Mouse (Mus musculus) midbrain, embryonic 14.5 days (tissue): ENCODE data around the gene Dda1. TPM values are rescaled to one million over a fixed set of nuclear protein-coding genes. Genes with fewer than 3 reads are reported as not detected.
A peak's percentile ranks its signal among the peaks of the same experiment; 100 is the strongest.
"Not testable (repeated sequence)": the region's sequence is repeated elsewhere in the genome, so short reads cannot be mapped to it uniquely, and the experiment has no call there.

ENCODE experiments used
- ATAC-seq: fragments of 200-750 bp; cut with Nextera tagmentation; 2 replicates; pipeline ENCODE4 v1.8.0; 2017; ENCODE audit warnings: moderate number of reproducible peaks, moderate library complexity; ENCODE audit not compliant: low FRiP score, low TSS enrichment
- DNase-seq: peaks from one replicate; pipeline ENCODE4 v3.0.0-alpha.2; 2015
- H3K27ac ChIP-seq: fragments of 300-500 bp; sonication (generic); replicated peaks from 2 replicates; pipeline ENCODE4 v1.5.1; 2014; ENCODE audit warnings: mild to moderate bottlenecking, low read depth, low read length, moderate library complexity
- H3K27me3 ChIP-seq: fragments of 300-500 bp; sonication (generic); 2 replicates; pipeline ENCODE4 v1.6.1; 2014; ENCODE audit warnings: low read length, control low read depth, mixed read lengths; ENCODE audit not compliant: control insufficient read depth, insufficient read depth
- H3K36me3 ChIP-seq: fragments of 300-500 bp; sonication (generic); 2 replicates; pipeline ENCODE4 v1.6.1; 2014; ENCODE audit warnings: low read length, control low read depth; ENCODE audit not compliant: control insufficient read depth, insufficient read depth
- H3K4me1 ChIP-seq: fragments of 300-500 bp; sonication (generic); 2 replicates; pipeline ENCODE4 v1.6.1; 2014; ENCODE audit warnings: mild to moderate bottlenecking, antibody characterized with exemption, low read length, control low read depth; ENCODE audit not compliant: control insufficient read depth, insufficient read depth
- H3K4me2 ChIP-seq: fragments of 300-500 bp; sonication (generic); 2 replicates; pipeline ENCODE4 v1.6.1; 2014; ENCODE audit warnings: mild to moderate bottlenecking, low read length, moderate library complexity
- H3K4me3 ChIP-seq: fragments of 300-500 bp; sonication (generic); replicated peaks from 2 replicates; pipeline ENCODE4 v1.5.1; 2014; ENCODE audit warnings: low read depth, low read length
- H3K9ac ChIP-seq: fragments of 300-500 bp; sonication (generic); replicated peaks from 2 replicates; pipeline ENCODE4 v1.6.1; 2014; ENCODE audit warnings: mild to moderate bottlenecking, low read length, moderate library complexity
- H3K9me3 ChIP-seq: fragments of 300-500 bp; sonication (generic); 2 replicates; pipeline ENCODE4 v1.6.1; 2016; ENCODE audit warnings: low read length, control low read depth, mixed read lengths; ENCODE audit not compliant: control insufficient read depth
- WGBS: fragments of 180-500 bp; shearing (Covaris S2); extraction: QIAGEN DNeasy Blood & Tissue Kit; methylation state at CpG from one replicate; pipeline ENCODE4 v1.1.7; 2014; 5-methylcytosine and 5-hydroxymethylcytosine counted together
- polyA plus RNA-seq: library from polyadenylated mRNA; unstranded; fragments of >200 nt; fragmentation: Nextera tagmentation; extraction: Ambion mirVana; gene quantifications from 2 replicates; pipeline ENCODE4 v1.2.1, GENCODE M21; 2014

Gene Dda1
- polyA plus RNA-seq, 1 experiment from 2014 or later = 213 TPM

DNA sequence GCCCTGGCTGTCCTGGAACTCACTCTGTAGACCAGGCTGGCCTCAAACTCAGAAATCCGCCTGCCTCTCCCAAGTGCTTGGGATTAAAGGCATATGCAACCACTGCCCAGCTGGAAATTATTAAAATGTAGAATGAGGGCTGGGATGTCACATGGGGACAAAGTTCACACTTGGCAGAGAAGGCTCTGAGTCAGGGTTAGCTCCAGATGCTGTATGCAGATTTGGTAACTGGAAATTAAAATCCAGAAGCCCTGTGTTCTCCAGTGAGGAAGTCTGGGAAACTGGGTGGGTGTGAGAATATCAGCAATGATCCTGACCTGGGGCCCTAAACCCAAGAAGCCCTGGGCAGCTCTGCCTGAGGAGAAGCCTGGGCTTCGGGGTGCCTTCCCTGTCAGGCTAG lies 40.3 kb downstream of the Dda1 start:
- Histone ChIP-seq H3K4me2 (no peak overlapping the region), H3K36me3 (no peaks in the 10 kb centered on the region), H3K4me3 (no peak overlapping the region), H3K4me1 (no peaks in the 10 kb centered on the region), H3K9me3 (no peaks in the 10 kb centered on the region), H3K27ac (no peak overlapping the region), H3K27me3 (peaks cover 39% of the 10 kb centered on the region), H3K9ac (no peak overlapping the region)
- no peak for DNase-seq
- no peak for ATAC-seq
- whole genome bisulfite sequencing = 75% methylated on average over 2 of the region's 2 CpGs

- ATAC-seq (no peak), DNase-seq (no peak)
- peaks cover 29% of the 10 kb centered on the region for H3K27me3 ChIP-seq
- H3K27ac ChIP-seq = no peak within 1 kb of the TSS
- H3K4me2 ChIP-seq = no peak within 1 kb of the TSS
- 80% methylated on average over 14 of the region's 14 CpGs for WGBS
- H3K9ac ChIP-seq = no peak within 1 kb of the TSS
- H3K36me3 ChIP-seq = no peaks in the 10 kb centered on the region
- no peaks in the 10 kb centered on the region for H3K9me3 ChIP-seq
- no peaks in the 10 kb centered on the region for H3K4me1 ChIP-seq
- no peak within 1 kb of the TSS for H3K4me3 ChIP-seq
Observed at GRCm38 (mm10) chr8:71511644-71512043, 42.6 kb downstream of the Dda1 start, which contains the start of gene Plvap. Gene Plvap (minus strand): TSS chr8:71511752.

GRCm38 (mm10) chr8:71513018-71513754 lies 44.2 kb downstream of the Dda1 start:
- no peak for ATAC-seq
- H3K27me3 ChIP-seq = peaks cover 14% of the 10 kb centered on the region
- no peak overlapping the region for H3K27ac ChIP-seq
- H3K4me2 ChIP-seq = no peak overlapping the region
- H3K36me3 ChIP-seq = no peaks in the 10 kb centered on the region
- H3K9me3 ChIP-seq = no peaks in the 10 kb centered on the region
- no peak for DNase-seq
- no peak overlapping the region for H3K4me3 ChIP-seq
- H3K4me1 ChIP-seq = no peaks in the 10 kb centered on the region
- no peak overlapping the region for H3K9ac ChIP-seq
- WGBS = 71% methylated on average over 15 of the region's 15 CpGs

DNA sequence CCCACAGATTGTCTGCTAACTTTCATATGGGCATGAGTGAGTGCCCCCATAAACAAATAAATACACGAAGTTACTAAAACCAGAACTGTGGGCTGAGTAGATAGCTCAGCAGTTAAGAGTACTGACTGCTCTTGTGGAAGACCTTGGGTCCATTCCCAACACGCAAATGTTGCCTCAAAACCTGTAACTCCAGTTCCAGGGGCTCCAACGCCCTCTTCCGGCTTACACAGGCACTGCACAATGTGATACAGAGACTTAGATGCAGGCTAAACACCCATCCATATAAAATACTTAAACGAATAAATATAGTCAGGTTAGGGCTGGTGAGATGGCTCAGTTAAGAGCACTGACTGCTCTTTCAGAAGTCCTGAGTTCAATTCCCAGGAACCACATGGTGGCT lies 46.0 kb downstream of the Dda1 start:
- WGBS = 69% methylated on average over 5 of the region's 5 CpGs

GRCm38 (mm10) chr8:71516786-71517185 lies 47.8 kb downstream of the Dda1 start:
- Histone ChIP-seq H3K36me3 (no peaks in the 10 kb centered on the region), H3K4me1 (no peaks in the 10 kb centered on the region), H3K4me2 (no peak overlapping the region), H3K27ac (no peak overlapping the region), H3K9me3 (no peaks in the 10 kb centered on the region), H3K4me3 (no peak overlapping the region), H3K9ac (no peak overlapping the region; the same call in 1 of the 2 replicates), H3K27me3 (no peaks in the 10 kb centered on the region)
- no peak for ATAC-seq
- 23% methylated on average over 6 of the region's 6 CpGs for WGBS
- DNase-seq = no peak

More for the DNA sequence above, 46.0 kb downstream of the Dda1 start:
- Histone ChIP-seq H3K4me3 (no peak overlapping the region), H3K9me3 (no peaks in the 10 kb centered on the region), H3K4me1 (no peaks in the 10 kb centered on the region), H3K27ac (no peak overlapping the region), H3K27me3 (no peaks in the 10 kb centered on the region; the same call in 1 of the 2 replicates), H3K4me2 (no peak overlapping the region), H3K36me3 (no peaks in the 10 kb centered on the region), H3K9ac (no peak overlapping the region)
- no peak for DNase-seq
- no peak for ATAC-seq

DNA sequence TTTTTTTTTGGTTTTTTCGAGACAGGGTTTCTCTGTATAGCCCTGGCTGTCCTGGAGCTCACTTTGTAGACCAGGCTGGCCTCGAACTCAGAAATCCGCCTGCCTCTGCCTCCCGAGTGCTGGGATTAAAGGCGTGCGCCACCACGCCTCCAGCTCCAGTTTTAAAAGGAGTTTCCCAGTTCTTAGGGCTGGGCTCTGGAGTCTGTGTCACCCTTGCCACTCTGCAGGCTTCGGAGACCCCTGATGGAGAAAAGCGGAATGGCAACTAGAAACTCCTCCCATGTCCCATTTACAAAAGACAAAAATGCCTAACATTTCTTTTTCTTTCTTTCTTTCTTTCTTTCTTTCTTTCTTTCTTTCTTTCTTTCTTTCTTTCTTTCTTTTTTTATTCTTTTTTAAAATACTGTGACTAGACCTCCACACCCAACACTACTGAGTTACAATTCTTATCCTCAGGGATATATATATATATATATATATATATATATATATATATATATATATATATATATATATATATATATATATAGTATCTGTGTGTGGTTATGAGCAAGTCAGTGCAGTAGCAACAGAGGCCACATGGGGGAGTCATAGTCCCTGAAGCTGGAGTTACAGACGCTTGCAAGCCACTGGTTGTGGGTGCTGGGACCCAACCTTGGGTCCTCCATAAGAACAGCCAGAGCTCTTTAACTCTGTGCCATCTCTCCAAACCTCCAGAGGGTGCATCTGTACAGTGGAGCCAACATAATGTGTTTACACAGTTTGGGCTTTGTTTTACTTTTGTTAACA lies 50.2 kb downstream of the Dda1 start:
- not testable (repeated sequence) for H3K9ac ChIP-seq, ATAC-seq, H3K9me3 ChIP-seq, H3K27me3 ChIP-seq, H3K27ac ChIP-seq, H3K4me2 ChIP-seq, H3K4me3 ChIP-seq, H3K36me3 ChIP-seq, H3K4me1 ChIP-seq
- 47% methylated on average over 9 of the region's 10 CpGs for WGBS
- DNase-seq = peak; percentile 80

DNA sequence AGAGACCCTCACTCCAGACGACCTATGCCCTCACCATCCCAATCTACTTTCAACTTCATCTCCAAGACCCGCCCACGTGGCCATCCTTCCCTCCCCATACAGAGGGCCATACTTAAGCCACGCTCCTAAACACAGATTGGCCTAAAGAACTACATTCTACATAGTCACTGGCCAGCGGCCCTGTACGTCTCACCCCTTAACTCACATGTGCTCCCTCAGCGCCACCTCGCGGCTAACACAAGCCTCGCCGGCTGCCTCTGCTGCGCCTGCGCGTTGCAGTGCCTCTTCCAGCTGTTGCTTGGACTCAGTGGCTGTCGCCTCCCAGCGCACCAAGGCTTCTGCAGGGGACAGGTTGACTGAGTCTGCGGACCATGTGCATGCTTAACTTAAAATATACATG lies 52.6 kb downstream of the Dda1 start:
- H3K27ac ChIP-seq = no peak overlapping the region
- no peak overlapping the region for H3K4me2 ChIP-seq
- no peaks in the 10 kb centered on the region for H3K9me3 ChIP-seq
- no peaks in the 10 kb centered on the region for H3K4me1 ChIP-seq
- peaks cover 20% of the 10 kb centered on the region for H3K27me3 ChIP-seq
- no peaks in the 10 kb centered on the region for H3K36me3 ChIP-seq
- peak; percentile 93 for DNase-seq
- WGBS = 3% methylated on average over 17 of the region's 17 CpGs
- H3K4me3 ChIP-seq = no peak overlapping the region
- H3K9ac ChIP-seq = no peak overlapping the region
- ATAC-seq = peak; percentile 75

DNA sequence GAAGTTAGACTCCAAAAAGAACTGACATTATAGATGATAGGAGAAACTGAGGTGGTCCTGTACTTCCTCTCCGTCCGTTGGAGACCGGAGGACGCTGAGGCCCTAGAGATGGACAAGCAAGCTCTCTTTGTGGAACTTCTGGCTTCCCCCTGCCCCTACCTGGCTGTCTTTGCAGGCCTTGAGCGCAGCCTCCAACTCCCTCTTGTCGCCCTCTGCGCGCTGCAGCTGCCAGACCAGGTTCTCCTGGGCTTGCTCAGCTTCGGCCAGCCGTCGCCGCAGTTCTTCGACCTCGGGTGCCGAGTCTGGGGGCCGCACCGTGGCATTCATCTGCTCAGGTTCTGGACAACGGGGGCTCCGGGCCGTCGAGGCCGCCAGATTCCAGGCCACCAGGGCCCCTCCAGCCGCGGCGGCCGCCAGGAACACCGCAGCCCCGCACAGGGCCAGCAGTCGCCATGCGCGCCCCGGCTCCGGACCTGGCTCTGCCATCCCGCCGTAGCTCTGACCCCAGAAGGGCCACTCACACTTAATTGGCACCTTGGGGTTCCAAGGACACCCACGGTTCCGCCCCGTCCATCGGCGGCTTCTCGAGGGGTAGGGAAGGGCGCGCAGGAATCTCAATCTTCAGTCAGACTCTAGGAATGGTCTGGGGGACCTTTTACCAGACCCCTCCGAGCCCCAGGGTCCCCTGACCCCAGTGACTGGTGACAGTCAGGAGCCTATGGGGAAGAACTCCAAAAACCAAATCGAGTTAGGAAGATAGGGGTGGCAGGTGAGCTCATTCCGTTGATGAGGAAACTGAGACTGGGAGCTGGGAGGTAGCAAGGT lies 56.4 kb downstream of the Dda1 start, which contains the start of gene Ccdc194:
Gene Ccdc194 (minus strand): TSS at position 486 of the 825 bp plus-strand sequence.
- Histone ChIP-seq H3K9me3 (no peaks in the 10 kb centered on the region), H3K27ac (no peak within 1 kb of the TSS), H3K36me3 (no peaks in the 10 kb centered on the region), H3K4me3 (no peak within 1 kb of the TSS), H3K9ac (0 out of 2 replicates have a peak within 1 kb of the TSS, but pooled peaks have one; percentile 9), H3K27me3 (peaks cover 25% of the 10 kb centered on the region), H3K4me1 (no peaks in the 10 kb centered on the region), H3K4me2 (no peak within 1 kb of the TSS)
- ATAC-seq (no peak), DNase-seq (no peak)
- WGBS = 6% methylated on average over 46 of the region's 46 CpGs
